Mouse (Mus musculus): ENCODE data around the gene Polr2h.

- TF ChIP-seq CTCF (IDR thresholded peaks at IDR 0.05; ENCODE audit: control insufficient read depth, insufficient read depth, insufficient replicate concordance, low read depth, low read length) (no peak), POLR2A (IDR thresholded peaks at IDR 0.05; ENCODE audit: control insufficient read depth, low read depth, low read length) (no peak)
Observed at GRCm38 (mm10) chr16:20723247-20723646, 5.8 kb downstream of the Polr2h start.

All from testis, adult 2 months (tissue).